Mouse (Mus musculus) megakaryocyte, embryonic 14.5 days (primary cell): ENCODE results near the gene Paqr7.

ENCODE experiments used
- FLI1 ChIP-seq: IDR thresholded peaks from 2 replicates; pipeline ENCODE4 v1.6.1; 2012; ENCODE audit warnings: low read length, inconsistent platforms, mixed read lengths
- GATA1 ChIP-seq: IDR thresholded peaks from 3 replicates; pipeline ENCODE4 v1.6.1; 2012; ENCODE audit warnings: mixed read lengths, low read length, inconsistent platforms, borderline replicate concordance

DNA sequence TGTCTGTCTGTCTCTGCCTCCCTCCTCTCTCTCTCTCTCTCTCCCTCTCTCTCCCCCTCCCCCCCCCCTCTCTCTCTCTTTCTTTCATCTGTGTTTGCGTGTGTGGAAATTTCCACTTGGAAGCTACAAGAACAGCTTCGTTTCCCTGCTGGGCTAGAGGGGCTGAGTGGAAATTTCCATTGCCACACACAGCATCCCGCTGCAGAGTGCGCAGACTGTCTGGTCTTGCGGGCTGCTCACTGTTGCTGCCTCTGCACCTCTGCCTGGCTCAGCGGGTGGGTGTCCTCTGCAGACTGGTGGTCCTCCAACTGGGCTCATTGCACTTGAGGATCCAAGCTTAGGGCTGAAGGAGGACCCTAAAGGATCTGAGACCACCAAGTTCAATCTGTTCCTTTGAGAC is 12.8 kb upstream of the Paqr7 start:
- no peak for TF ChIP-seq GATA1
- no peak for TF ChIP-seq FLI1
